Mouse (Mus musculus) forebrain, embryonic 12.5 days (tissue): ENCODE results near the gene Pltp. TPM values are rescaled to one million over a fixed set of nuclear protein-coding genes. Genes with fewer than 3 reads are reported as not detected.

Source experiments
- ATAC-seq: fragments of 200-750 bp; cut with Nextera tagmentation; 2 replicates; pipeline ENCODE4 v1.8.0; 2017; ENCODE audit warnings: moderate TSS enrichment; ENCODE audit not compliant: low FRiP score
- H3K27ac ChIP-seq: fragments of 300-500 bp; sonication (generic); 2 replicates; pipeline ENCODE4 v1.5.1; 2016; ENCODE audit warnings: mild to moderate bottlenecking
- H3K27me3 ChIP-seq: fragments of 300-500 bp; sonication (generic); 2 replicates; pipeline ENCODE4 v1.6.1; 2016; ENCODE audit warnings: mild to moderate bottlenecking
- H3K36me3 ChIP-seq: fragments of 300-500 bp; sonication (generic); replicated peaks from 2 replicates; pipeline ENCODE4 v1.6.1; 2016; ENCODE audit warnings: mild to moderate bottlenecking
- H3K4me1 ChIP-seq: fragments of 300-500 bp; sonication (generic); 2 replicates; pipeline ENCODE4 v1.6.1; 2016
- H3K4me2 ChIP-seq: fragments of 300-500 bp; sonication (generic); 2 replicates; pipeline ENCODE4 v1.6.1; 2016; ENCODE audit warnings: mild to moderate bottlenecking, moderate library complexity
- H3K4me3 ChIP-seq: fragments of 300-500 bp; sonication (generic); replicated peaks from 2 replicates; pipeline ENCODE4 v1.5.1; 2016; ENCODE audit warnings: mild to moderate bottlenecking
- H3K9ac ChIP-seq: fragments of 300-500 bp; sonication (generic); 2 replicates; pipeline ENCODE4 v1.6.1; 2016; ENCODE audit warnings: mild to moderate bottlenecking
- H3K9me3 ChIP-seq: fragments of 300-500 bp; sonication (generic); 2 replicates; pipeline ENCODE4 v1.6.1; 2016
- WGBS: fragments of 180-500 bp; shearing (Covaris S2); methylation state at CpG from one replicate; pipeline ENCODE4 v1.1.7; 2016; 5-methylcytosine and 5-hydroxymethylcytosine counted together
- polyA plus RNA-seq: library from polyadenylated mRNA; unstranded; fragments of >200 nt; fragmentation: Nextera tagmentation; extraction: Ambion mirVana; gene quantifications from 2 replicates; pipeline ENCODE4 v1.2.1, GENCODE M21; 2016

Pltp gene
- polyA plus RNA-seq: 39.0 and 40.4 TPM in 2 replicates

GRCm38 (mm10) chr2:164857101-164857821, at the start of gene Pltp:
TSS of gene Pltp (minus strand) at chr2:164857711.
- Histone ChIP-seq H3K27ac (peak within 1 kb of the TSS; percentile 46; the same call in 1 of the 2 replicates), H3K4me3 (peak within 1 kb of the TSS; percentile 51), H3K4me1 (peaks cover 31% of the 10 kb centered on the region), H3K4me2 (peak within 1 kb of the TSS; percentile 93), H3K9ac (peak within 1 kb of the TSS; percentile 55), H3K27me3 (peaks cover 70% of the 10 kb centered on the region), H3K9me3 (no peaks in the 10 kb centered on the region), H3K36me3 (no peaks in the 10 kb centered on the region)
- WGBS: under 1% methylated on average over 47 of the region's 47 CpGs
- peak; percentile 74 for ATAC-seq

- WGBS: 97% methylated on average over 4 of the region's 4 CpGs
- no peak overlapping the region for H3K27ac ChIP-seq
- no peak overlapping the region for H3K4me3 ChIP-seq
- H3K9ac ChIP-seq: no peak overlapping the region
- H3K4me2 ChIP-seq: no peak overlapping the region
- peaks cover 86% of the 10 kb centered on the region for H3K36me3 ChIP-seq
- H3K4me1 ChIP-seq: peaks cover 18% of the 10 kb centered on the region
- no peaks in the 10 kb centered on the region for H3K27me3 ChIP-seq
- peaks cover 8% of the 10 kb centered on the region for H3K9me3 ChIP-seq
- ATAC-seq: no peak
These were observed 48.6 kb upstream of the Pltp start for GRCm38 (mm10) chr2:164906071-164906470.

GRCm38 (mm10) chr2:164903496-164903895, 46.0 kb upstream of the Pltp start:
- Histone ChIP-seq H3K36me3 (peaks cover 100% of the 10 kb centered on the region), H3K27me3 (no peaks in the 10 kb centered on the region), H3K4me2 (no peak overlapping the region), H3K4me1 (no peaks in the 10 kb centered on the region), H3K9me3 (peaks cover 8% of the 10 kb centered on the region), H3K4me3 (no peak overlapping the region), H3K9ac (no peak overlapping the region), H3K27ac (no peak overlapping the region)
- 100% methylated on average over 1 of the region's 1 CpGs for WGBS
- ATAC-seq: no peak

- H3K4me1 ChIP-seq: no peaks in the 10 kb centered on the region
- no peak overlapping the region for H3K27ac ChIP-seq
- H3K36me3 ChIP-seq: peaks cover 100% of the 10 kb centered on the region
- WGBS: 96% methylated on average over 13 of the region's 13 CpGs
- no peak for ATAC-seq
- H3K9ac ChIP-seq: no peak overlapping the region
- no peak overlapping the region for H3K4me3 ChIP-seq
- peaks cover 5% of the 10 kb centered on the region for H3K9me3 ChIP-seq
- H3K4me2 ChIP-seq: no peak overlapping the region
- H3K27me3 ChIP-seq: no peaks in the 10 kb centered on the region
These were observed 43.9 kb upstream of the Pltp start for GRCm38 (mm10) chr2:164901380-164901779.

- Histone ChIP-seq H3K4me3 (no peak overlapping the region), H3K4me2 (no peak overlapping the region), H3K27ac (no peak overlapping the region), H3K9me3 (no peaks in the 10 kb centered on the region), H3K9ac (no peak overlapping the region), H3K36me3 (peaks cover 100% of the 10 kb centered on the region), H3K4me1 (no peaks in the 10 kb centered on the region), H3K27me3 (no peaks in the 10 kb centered on the region)
- ATAC-seq: no peak
- 92% methylated on average over 16 of the region's 16 CpGs for WGBS
These were observed 42.4 kb upstream of the Pltp start for GRCm38 (mm10) chr2:164899723-164900459.

GRCm38 (mm10) chr2:164899034-164899433, 41.5 kb upstream of the Pltp start:
- H3K36me3 ChIP-seq: peaks cover 100% of the 10 kb centered on the region
- no peak overlapping the region for H3K9ac ChIP-seq
- ATAC-seq: no peak
- no peak overlapping the region for H3K27ac ChIP-seq
- no peaks in the 10 kb centered on the region for H3K27me3 ChIP-seq
- H3K4me1 ChIP-seq: no peaks in the 10 kb centered on the region
- H3K4me3 ChIP-seq: no peak overlapping the region
- H3K9me3 ChIP-seq: no peaks in the 10 kb centered on the region
- no peak overlapping the region for H3K4me2 ChIP-seq
- 92% methylated on average over 15 of the region's 15 CpGs for WGBS

- 94% methylated on average over 7 of the region's 7 CpGs for WGBS
- Histone ChIP-seq H3K27ac (no peak overlapping the region), H3K4me1 (no peaks in the 10 kb centered on the region), H3K36me3 (peaks cover 100% of the 10 kb centered on the region), H3K27me3 (no peaks in the 10 kb centered on the region), H3K4me2 (no peak overlapping the region), H3K9ac (no peak overlapping the region), H3K9me3 (no peaks in the 10 kb centered on the region), H3K4me3 (no peak overlapping the region)
- ATAC-seq: no peak
These were observed 40.5 kb upstream of the Pltp start for GRCm38 (mm10) chr2:164898008-164898407.

GRCm38 (mm10) chr2:164895885-164896284, 38.4 kb upstream of the Pltp start:
- Histone ChIP-seq H3K4me2 (no peak overlapping the region), H3K4me1 (no peaks in the 10 kb centered on the region), H3K4me3 (no peak overlapping the region), H3K9me3 (no peaks in the 10 kb centered on the region), H3K27ac (0 out of 2 replicates have a peak overlapping the region, but pooled peaks have one; percentile 13), H3K9ac (no peak overlapping the region), H3K36me3 (peaks cover 100% of the 10 kb centered on the region), H3K27me3 (no peaks in the 10 kb centered on the region)
- 96% methylated on average over 6 of the region's 6 CpGs for WGBS
- ATAC-seq: no peak

- Histone ChIP-seq H3K4me1 (no peaks in the 10 kb centered on the region), H3K4me2 (no peak overlapping the region), H3K36me3 (peaks cover 100% of the 10 kb centered on the region), H3K27me3 (no peaks in the 10 kb centered on the region), H3K9ac (no peak overlapping the region), H3K4me3 (no peak overlapping the region), H3K27ac (no peak overlapping the region), H3K9me3 (no peaks in the 10 kb centered on the region)
- 65% methylated on average over 1 of the region's 1 CpGs for WGBS
- ATAC-seq: no peak
These were observed 37.1 kb upstream of the Pltp start for GRCm38 (mm10) chr2:164894644-164895043.

GRCm38 (mm10) chr2:164894048-164894447, 36.5 kb upstream of the Pltp start:
- Histone ChIP-seq H3K27me3 (no peaks in the 10 kb centered on the region), H3K9ac (no peak overlapping the region), H3K9me3 (no peaks in the 10 kb centered on the region), H3K4me3 (no peak overlapping the region), H3K4me2 (no peak overlapping the region), H3K36me3 (peaks cover 100% of the 10 kb centered on the region), H3K4me1 (no peaks in the 10 kb centered on the region), H3K27ac (no peak overlapping the region)
- 74% methylated on average over 5 of the region's 5 CpGs for WGBS
- no peak for ATAC-seq

GRCm38 (mm10) chr2:164892696-164893216, 35.2 kb upstream of the Pltp start:
- H3K36me3 ChIP-seq: peaks cover 100% of the 10 kb centered on the region
- H3K9ac ChIP-seq: no peak overlapping the region
- no peak overlapping the region for H3K4me2 ChIP-seq
- no peaks in the 10 kb centered on the region for H3K4me1 ChIP-seq
- no peaks in the 10 kb centered on the region for H3K9me3 ChIP-seq
- H3K4me3 ChIP-seq: no peak overlapping the region
- no peaks in the 10 kb centered on the region for H3K27me3 ChIP-seq
- H3K27ac ChIP-seq: no peak overlapping the region
- no peak for ATAC-seq
- whole genome bisulfite sequencing: 97% methylated on average over 6 of the region's 6 CpGs

GRCm38 (mm10) chr2:164891908-164892695, 34.6 kb upstream of the Pltp start:
- no peak overlapping the region for H3K4me2 ChIP-seq
- no peaks in the 10 kb centered on the region for H3K4me1 ChIP-seq
- no peak overlapping the region for H3K27ac ChIP-seq
- no peak for ATAC-seq
- H3K4me3 ChIP-seq: no peak overlapping the region
- 86% methylated on average over 15 of the region's 15 CpGs for WGBS
- no peaks in the 10 kb centered on the region for H3K9me3 ChIP-seq
- H3K9ac ChIP-seq: no peak overlapping the region
- H3K36me3 ChIP-seq: peaks cover 100% of the 10 kb centered on the region
- no peaks in the 10 kb centered on the region for H3K27me3 ChIP-seq
